Mouse (Mus musculus) neural tube, embryonic 11.5 days (tissue): Measurements from ENCODE around the gene Ephb2. TPM values are rescaled to one million over a fixed set of nuclear protein-coding genes. Genes with fewer than 3 reads are reported as not detected.

Experiments used
- ATAC-seq: fragments of 200-750 bp; cut with Nextera tagmentation; 2 replicates; pipeline ENCODE4 v1.8.0; 2017; ENCODE audit warnings: moderate number of reproducible peaks, mild to moderate bottlenecking, moderate TSS enrichment, moderate library complexity; ENCODE audit not compliant: insufficient read depth, low FRiP score, low TSS enrichment
- DNase-seq: peaks from one replicate; pipeline ENCODE4 v3.0.0-alpha.2; 2015; ENCODE audit warnings: low spot score
- H3K27ac ChIP-seq: fragments of 300-500 bp; sonication (generic); 2 replicates; pipeline ENCODE4 v1.5.1; 2014; ENCODE audit warnings: low read depth, mild to moderate bottlenecking, low read length
- H3K27me3 ChIP-seq: fragments of 300-500 bp; sonication (generic); 2 replicates; pipeline ENCODE4 v1.6.1; 2014; ENCODE audit warnings: mild to moderate bottlenecking, low read length, mixed read lengths; ENCODE audit not compliant: control insufficient read depth, insufficient read depth
- H3K36me3 ChIP-seq: fragments of 300-500 bp; sonication (generic); 2 replicates; pipeline ENCODE4 v1.6.1; 2014; ENCODE audit warnings: mild to moderate bottlenecking, low read length, moderate library complexity, mixed read lengths; ENCODE audit not compliant: control insufficient read depth, insufficient read depth
- H3K4me1 ChIP-seq: fragments of 300-500 bp; sonication (generic); 2 replicates; pipeline ENCODE4 v1.6.1; 2014; ENCODE audit warnings: low read length, mixed read lengths; ENCODE audit not compliant: control insufficient read depth, insufficient read depth
- H3K4me2 ChIP-seq: fragments of 300-500 bp; sonication (generic); 2 replicates; pipeline ENCODE4 v1.6.1; 2014; ENCODE audit warnings: low read depth, mild to moderate bottlenecking, moderate library complexity
- H3K4me3 ChIP-seq: fragments of 300-500 bp; sonication (generic); 2 replicates; pipeline ENCODE4 v1.5.1; 2014; ENCODE audit warnings: low read depth, low read length
- H3K9ac ChIP-seq: fragments of 300-500 bp; sonication (generic); 2 replicates; pipeline ENCODE4 v1.6.1; 2014; ENCODE audit warnings: mild to moderate bottlenecking, low read length
- H3K9me3 ChIP-seq: fragments of 300-500 bp; sonication (generic); 2 replicates; pipeline ENCODE4 v1.6.1; 2016; ENCODE audit warnings: low read length; ENCODE audit not compliant: control insufficient read depth
- WGBS: fragments of 180-500 bp; shearing (Covaris S2); extraction: QIAGEN DNeasy Blood & Tissue Kit; methylation state at CpG from one replicate; pipeline ENCODE4 v1.1.7; 2014; 5-methylcytosine and 5-hydroxymethylcytosine counted together
- polyA plus RNA-seq: library from polyadenylated mRNA; unstranded; fragments of >200 nt; fragmentation: Nextera tagmentation; extraction: Ambion mirVana; gene quantifications from 2 replicates; pipeline ENCODE4 v1.2.1, GENCODE M21; 2014

Ephb2 gene
- polyA plus RNA-seq, 1 experiment from 2014 or later = 20.4 TPM

DNA sequence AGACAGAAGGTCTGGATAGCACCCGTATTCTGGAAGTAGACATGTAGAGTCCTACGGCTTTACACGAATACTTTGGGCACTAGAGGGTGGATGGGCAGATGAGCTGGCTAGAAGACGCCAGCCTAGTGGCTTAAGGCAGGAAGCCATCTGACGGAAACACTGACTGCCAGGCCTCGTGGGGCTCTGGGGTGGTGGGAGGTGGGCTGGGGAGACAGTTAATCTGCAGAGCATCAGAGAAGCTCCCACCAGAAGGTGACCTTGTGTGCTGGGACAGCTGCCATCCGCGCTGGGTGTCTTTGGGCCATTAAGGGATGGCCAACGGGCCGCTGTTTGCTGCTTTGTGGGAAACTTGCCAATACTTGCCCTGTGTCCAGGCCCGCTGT lies 183.3 kb downstream of the Ephb2 start:
- Histone ChIP-seq H3K9me3 (no peaks in the 10 kb centered on the region), H3K4me1 (no peaks in the 10 kb centered on the region), H3K36me3 (peaks cover 11% of the 10 kb centered on the region), H3K4me3 (no peak overlapping the region), H3K9ac (no peak overlapping the region), H3K27ac (no peak overlapping the region), H3K27me3 (no peaks in the 10 kb centered on the region), H3K4me2 (no peak overlapping the region)
- no peak for ATAC-seq
- WGBS = 85% methylated on average over 11 of the region's 11 CpGs
- no peak for DNase-seq

DNA sequence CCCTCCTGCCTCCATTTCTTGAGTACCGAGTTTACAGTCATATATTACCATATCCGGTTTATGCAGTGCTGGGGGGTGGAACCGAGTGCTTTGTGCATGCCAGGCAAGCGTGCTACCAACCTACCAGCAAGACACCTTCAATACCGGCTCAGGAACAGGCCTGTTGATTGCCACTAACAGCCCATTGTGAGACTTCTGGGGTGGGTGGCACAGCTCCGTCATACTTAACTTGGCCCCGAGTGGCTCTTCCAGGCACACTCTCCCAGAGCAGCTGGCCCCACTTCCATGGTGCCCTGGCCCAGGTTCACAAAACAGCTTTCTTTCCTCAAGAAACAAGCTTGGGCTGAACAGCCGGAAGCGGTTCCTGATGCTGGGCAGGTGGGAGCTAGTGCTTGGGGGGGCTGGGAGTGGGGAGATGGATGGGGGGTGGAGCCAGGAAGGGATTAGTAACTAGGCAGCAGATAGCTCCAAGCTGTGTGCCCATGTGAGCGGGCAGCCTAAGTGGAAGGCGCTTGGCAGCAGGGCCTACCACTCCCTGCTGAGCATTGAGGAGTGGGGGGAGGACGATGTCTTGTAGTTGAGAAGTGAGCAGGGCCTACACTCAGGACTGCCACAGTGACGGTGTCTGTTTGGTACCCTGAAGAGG lies 183.8 kb downstream of the Ephb2 start:
- WGBS = 86% methylated on average over 13 of the region's 13 CpGs
- H3K27me3 ChIP-seq = no peaks in the 10 kb centered on the region
- peaks cover 9% of the 10 kb centered on the region for H3K36me3 ChIP-seq
- H3K4me2 ChIP-seq = no peak overlapping the region
- H3K9ac ChIP-seq = no peak overlapping the region
- ATAC-seq (no peak), DNase-seq (no peak)
- H3K27ac ChIP-seq = no peak overlapping the region
- H3K4me1 ChIP-seq = no peaks in the 10 kb centered on the region
- H3K9me3 ChIP-seq = no peaks in the 10 kb centered on the region
- H3K4me3 ChIP-seq = no peak overlapping the region

GRCm38 (mm10) chr4:136651357-136651811 lies 184.4 kb downstream of the Ephb2 start:
- Histone ChIP-seq H3K36me3 (peaks cover 6% of the 10 kb centered on the region), H3K4me2 (no peak overlapping the region), H3K4me3 (no peak overlapping the region), H3K9me3 (no peaks in the 10 kb centered on the region), H3K4me1 (no peaks in the 10 kb centered on the region), H3K9ac (no peak overlapping the region), H3K27me3 (no peaks in the 10 kb centered on the region), H3K27ac (no peak overlapping the region)
- 69% methylated on average over 3 of the region's 3 CpGs for WGBS
- ATAC-seq = 0 out of 2 replicates have a peak, but pooled peaks have one; percentile 39
- DNase-seq = peak; percentile 72

- ATAC-seq (no peak), DNase-seq (no peak)
- H3K4me1 ChIP-seq = no peaks in the 10 kb centered on the region
- no peak overlapping the region for H3K4me3 ChIP-seq
- H3K4me2 ChIP-seq = no peak overlapping the region
- no peaks in the 10 kb centered on the region for H3K9me3 ChIP-seq
- H3K27me3 ChIP-seq = no peaks in the 10 kb centered on the region
- no peak overlapping the region for H3K9ac ChIP-seq
- peaks cover 3% of the 10 kb centered on the region for H3K36me3 ChIP-seq
- WGBS = 89% methylated on average over 8 of the region's 8 CpGs
- no peak overlapping the region for H3K27ac ChIP-seq
These were observed 185.5 kb downstream of the Ephb2 start for GRCm38 (mm10) chr4:136650261-136650660.

DNA sequence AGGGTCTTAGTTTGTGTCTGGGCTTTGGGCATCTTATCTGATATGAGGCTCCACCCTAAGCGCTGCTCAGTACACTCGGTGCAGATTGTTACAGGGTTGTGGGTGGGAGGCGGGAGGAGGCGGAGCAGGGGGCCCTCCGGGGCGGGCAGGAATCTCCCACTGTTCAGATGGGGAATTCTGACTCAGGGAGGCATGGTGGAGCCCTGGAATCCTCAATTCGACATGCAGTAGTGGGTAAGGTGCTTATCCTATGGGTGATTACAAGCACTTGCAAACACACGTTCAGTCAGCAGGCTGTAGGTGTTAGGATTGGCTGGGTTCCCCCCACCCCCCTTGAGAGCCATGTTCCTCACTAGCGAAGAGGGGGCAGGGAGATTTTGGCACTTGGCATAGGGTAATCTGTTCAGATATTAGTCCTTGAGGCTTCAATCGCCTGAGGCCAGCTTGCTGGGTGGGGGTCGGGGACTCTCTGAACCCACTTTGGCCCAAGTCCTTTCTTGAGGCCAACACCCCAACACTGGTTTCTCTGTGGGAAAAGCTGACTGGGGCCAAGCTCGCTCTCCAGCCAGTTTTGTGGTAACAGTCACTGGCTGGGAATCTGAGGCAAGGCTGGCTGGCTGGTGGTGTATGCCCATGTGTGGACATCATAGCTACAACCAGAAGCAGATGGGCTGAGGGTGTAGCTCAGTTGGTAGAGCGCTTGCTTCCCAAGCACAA lies 186.2 kb downstream of the Ephb2 start:
- WGBS = 38% methylated on average over 13 of the region's 13 CpGs
- peaks cover 3% of the 10 kb centered on the region; the same call in 1 of the 2 replicates for H3K36me3 ChIP-seq
- H3K9me3 ChIP-seq = no peaks in the 10 kb centered on the region
- no peak overlapping the region for H3K4me2 ChIP-seq
- H3K4me3 ChIP-seq = no peak overlapping the region
- H3K4me1 ChIP-seq = no peaks in the 10 kb centered on the region
- H3K9ac ChIP-seq = no peak overlapping the region
- no peaks in the 10 kb centered on the region for H3K27me3 ChIP-seq
- ATAC-seq (no peak), DNase-seq (no peak)
- H3K27ac ChIP-seq = no peak overlapping the region

GRCm38 (mm10) chr4:136648922-136649479 lies 186.8 kb downstream of the Ephb2 start:
- Histone ChIP-seq H3K9me3 (no peaks in the 10 kb centered on the region), H3K36me3 (no peaks in the 10 kb centered on the region; the same call in 1 of the 2 replicates), H3K4me3 (no peak overlapping the region), H3K27ac (no peak overlapping the region), H3K9ac (no peak overlapping the region), H3K4me1 (no peaks in the 10 kb centered on the region), H3K27me3 (no peaks in the 10 kb centered on the region), H3K4me2 (no peak overlapping the region)
- ATAC-seq = 0 out of 2 replicates have a peak, but pooled peaks have one; percentile 35
- WGBS = 11% methylated on average over 11 of the region's 11 CpGs
- DNase-seq = peak; percentile 85

- H3K36me3 ChIP-seq = no peaks in the 10 kb centered on the region
- no peak overlapping the region for H3K4me3 ChIP-seq
- ATAC-seq (no peak), DNase-seq (peak; percentile 65)
- H3K4me2 ChIP-seq = peak overlapping the region; percentile 21
- peak overlapping the region; percentile 28; the same call in 1 of the 2 replicates for H3K9ac ChIP-seq
- H3K27ac ChIP-seq = no peak overlapping the region
- H3K4me1 ChIP-seq = peaks cover 14% of the 10 kb centered on the region
- WGBS = 5% methylated on average over 10 of the region's 10 CpGs
- H3K27me3 ChIP-seq = peaks cover 25% of the 10 kb centered on the region
- no peaks in the 10 kb centered on the region for H3K9me3 ChIP-seq
These were observed 196.9 kb downstream of the Ephb2 start for GRCm38 (mm10) chr4:136638890-136639289.

DNA sequence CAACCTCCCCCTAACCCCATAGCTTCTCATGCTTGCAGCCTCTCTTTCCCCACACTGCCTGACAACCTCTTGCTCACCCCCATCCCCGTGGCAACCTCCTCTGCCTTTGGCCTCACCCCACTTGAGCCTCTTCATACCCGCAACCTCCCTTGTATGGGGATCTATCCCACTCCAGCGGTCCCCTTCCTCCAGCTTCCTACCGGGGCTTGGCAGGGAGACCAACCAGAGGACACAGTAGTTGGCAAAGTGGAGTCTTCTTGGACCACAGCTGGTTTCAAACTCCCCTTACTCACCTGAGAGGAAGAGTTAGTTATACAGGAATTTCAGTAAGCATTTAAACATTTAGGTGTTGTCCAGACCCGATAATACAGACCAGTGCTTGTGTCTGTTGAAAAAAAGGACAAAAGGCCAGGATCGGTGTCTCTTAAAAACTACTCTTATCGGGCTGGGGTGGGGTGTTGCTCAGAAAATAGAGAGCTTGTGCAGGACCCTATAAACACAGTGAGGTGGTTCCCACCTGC lies 197.5 kb downstream of the Ephb2 start:
- H3K27me3 ChIP-seq = peaks cover 25% of the 10 kb centered on the region
- no peaks in the 10 kb centered on the region for H3K9me3 ChIP-seq
- peak overlapping the region; percentile 91; the same call in 1 of the 2 replicates for H3K4me2 ChIP-seq
- H3K27ac ChIP-seq = no peak overlapping the region
- H3K4me3 ChIP-seq = no peak overlapping the region
- ATAC-seq (no peak), DNase-seq (no peak)
- no peak overlapping the region for H3K9ac ChIP-seq
- no peaks in the 10 kb centered on the region for H3K36me3 ChIP-seq
- 32% methylated on average over 7 of the region's 7 CpGs for WGBS
- H3K4me1 ChIP-seq = peaks cover 14% of the 10 kb centered on the region
